17 mouse cellular contexts compared by ENCODE assay signal in genomic region chr7:19082171-19082570, GRCm38 (mm10). TPM values are rescaled to one million over a fixed set of nuclear protein-coding genes. Genes with fewer than 3 reads are reported as not detected.
DNase-seq lines count a peak whose midpoint lies in the region; ATAC-seq and TF ChIP-seq lines count a peak whose summit lies in the region.
"Had no signal": no experiment of that assay in that cellular context is flagged by ENCODE, and none has a peak within 500 bp of the region (broad histone marks: within the 10 kb centered on the region; RNA-seq: fewer than 3 reads in every experiment).

No protein-coding gene starts in this region.

- WGBS in intestine, embryonic 15.5 days = 90% methylated on average over 4 of the region's 4 CpGs
- 93% methylated on average over 4 of the region's 4 CpGs for WGBS in intestine, postnatal 0 days
- 87% methylated on average over 4 of the region's 4 CpGs for WGBS in lung, postnatal 0 days
- whole genome bisulfite sequencing in stomach, postnatal 0 days = 68% methylated on average over 4 of the region's 4 CpGs

- no peak for ATAC-seq in intestine, embryonic 15.5 days
- ATAC-seq in intestine, postnatal 0 days = no peak
- no peak for ATAC-seq in lung, postnatal 0 days
- ATAC-seq in stomach, postnatal 0 days (ENCODE audit: low FRiP score, low TSS enrichment) = no peak
- ATAC-seq: midbrain, embryonic 16.5 days had no signal

- H3K27me3 ChIP-seq in intestine, embryonic 15.5 days (replicated peaks) = no peaks in the 10 kb centered on the region
- no peaks in the 10 kb centered on the region for H3K27me3 ChIP-seq in intestine, postnatal 0 days (replicated peaks; ENCODE audit: control insufficient read depth, insufficient read depth, low read length)
- H3K27me3 ChIP-seq in lung, postnatal 0 days (replicated peaks; ENCODE audit: insufficient read depth, low read length) = no peaks in the 10 kb centered on the region
- H3K27me3 ChIP-seq in stomach, postnatal 0 days (ENCODE audit: control insufficient read depth, insufficient read depth, low read length) = no peaks in the 10 kb centered on the region

- no peak overlapping the region for H3K9ac ChIP-seq in intestine, embryonic 15.5 days
- no peak overlapping the region for H3K9ac ChIP-seq in intestine, postnatal 0 days (ENCODE audit: low read depth, low read length)
- H3K9ac ChIP-seq in lung, postnatal 0 days (replicated peaks; ENCODE audit: low read depth) = no peak overlapping the region
- no peak overlapping the region for H3K9ac ChIP-seq in stomach, postnatal 0 days (ENCODE audit: low read length)

- no peak for TF ChIP-seq EP300 in lung, postnatal 0 days (IDR thresholded peaks at IDR 0.05)
- no peak for TF ChIP-seq EP300 in stomach, postnatal 0 days (optimal IDR thresholded peaks at IDR 0.05)

- H3K4me3 ChIP-seq in intestine, embryonic 15.5 days (replicated peaks) = no peak overlapping the region
- no peak overlapping the region for H3K4me3 ChIP-seq in intestine, postnatal 0 days (ENCODE audit: low read depth, low read length)
- no peak overlapping the region for H3K4me3 ChIP-seq in lung, postnatal 0 days (ENCODE audit: low read depth, low read length)
- H3K4me3 ChIP-seq in stomach, postnatal 0 days (ENCODE audit: low read depth, low read length) = no peak overlapping the region
- H3K4me3 ChIP-seq: erythroblast, embryonic 14.5 days had no signal

- no peaks in the 10 kb centered on the region for H3K9me3 ChIP-seq in intestine, embryonic 15.5 days
- H3K9me3 ChIP-seq in intestine, postnatal 0 days (ENCODE audit: control insufficient read depth) = no peaks in the 10 kb centered on the region
- H3K9me3 ChIP-seq in lung, postnatal 0 days (ENCODE audit: low read length) = no peaks in the 10 kb centered on the region
- no peaks in the 10 kb centered on the region for H3K9me3 ChIP-seq in stomach, postnatal 0 days (ENCODE audit: control insufficient read depth, low read length)

- peaks cover 60% of the 10 kb centered on the region for H3K4me1 ChIP-seq in intestine, embryonic 15.5 days (replicated peaks)
- H3K4me1 ChIP-seq in intestine, postnatal 0 days (replicated peaks; ENCODE audit: control insufficient read depth, insufficient read depth, low read length) = no peaks in the 10 kb centered on the region
- peaks cover 21% of the 10 kb centered on the region for H3K4me1 ChIP-seq in lung, postnatal 0 days (ENCODE audit: insufficient read depth, low read depth, low read length)
- H3K4me1 ChIP-seq in stomach, postnatal 0 days (replicated peaks; ENCODE audit: control insufficient read depth, insufficient read depth) = peaks cover 15% of the 10 kb centered on the region

- intact Hi-C loops in gastrocnemius, postnatal 36 days (cut with DNase I) = no loop called here

- TF ChIP-seq CTCF in intestine, postnatal 0 days (IDR thresholded peaks at IDR 0.05; ENCODE audit: low read depth) = no peak
- TF ChIP-seq CTCF in lung, postnatal 0 days (IDR thresholded peaks at IDR 0.05) = no peak
- TF ChIP-seq CTCF in stomach, postnatal 0 days (IDR thresholded peaks at IDR 0.05; ENCODE audit: low read depth) = no peak

- no peak overlapping the region for H3K4me2 ChIP-seq in intestine, embryonic 15.5 days (replicated peaks)
- H3K4me2 ChIP-seq in intestine, postnatal 0 days (replicated peaks; ENCODE audit: low read depth) = no peak overlapping the region
- no peak overlapping the region for H3K4me2 ChIP-seq in lung, postnatal 0 days (replicated peaks; ENCODE audit: low read depth, low read length)
- no peak overlapping the region for H3K4me2 ChIP-seq in stomach, postnatal 0 days (replicated peaks; ENCODE audit: low read depth)

- H3K36me3 ChIP-seq in intestine, embryonic 15.5 days = peaks cover 32% of the 10 kb centered on the region
- peaks cover 35% of the 10 kb centered on the region for H3K36me3 ChIP-seq in intestine, postnatal 0 days (ENCODE audit: control insufficient read depth, insufficient read depth)
- H3K36me3 ChIP-seq in lung, postnatal 0 days (ENCODE audit: insufficient read depth, low read length) = peaks cover 22% of the 10 kb centered on the region; the same call in 1 of the 2 replicates
- H3K36me3 ChIP-seq in stomach, postnatal 0 days (ENCODE audit: control insufficient read depth, insufficient read depth, low read length) = peaks cover 23% of the 10 kb centered on the region

- H3K27ac ChIP-seq in intestine, embryonic 15.5 days = peak overlapping the region; percentile 1; the same call in 1 of the 2 replicates
- no peak overlapping the region for H3K27ac ChIP-seq in intestine, postnatal 0 days (ENCODE audit: low read depth, low read length)
- H3K27ac ChIP-seq in lung, postnatal 0 days (ENCODE audit: low read length) = 0 out of 2 replicates have a peak overlapping the region, but pooled peaks have one; percentile 27
- H3K27ac ChIP-seq in stomach, postnatal 0 days (replicated peaks) = peak overlapping the region; percentile 83

- DNase-seq in gastrocnemius, adult 18-20 months (ENCODE audit: low spot score) = peak; percentile 4
- DNase-seq in gastrocnemius, postnatal 36 days = no peak
- no peak for DNase-seq in lung, postnatal 0 days (ENCODE audit: low spot score)
- DNase-seq in lung, postnatal 36 days = no peak
- DNase-seq in stomach, postnatal 0 days (ENCODE audit: low spot score) = no peak
- DNase-seq in ovary, adult 18-20 months (ENCODE audit: low spot score) = no peak
- DNase-seq: kidney, adult 2 months; left cerebral cortex, postnatal 4 days; right cerebral cortex, adult 18-20 months had no signal

RNA-seq across cellular contexts. Expression of gene Dmpk, which starts 1.5 kb away (rescaled TPM):
- total RNA-seq in gastrocnemius, adult 18-20 months (2021) = 100 to 1,000 TPM; 232 to 265 TPM
- total RNA-seq in gastrocnemius, postnatal 36 days (2021) = 100 to 1,000 TPM; 272 to 309 TPM
- polyA plus RNA-seq in intestine, embryonic 15.5 days (2015; fragmentation: Nextera tagmentation; extraction: Ambion mirVana) = 52.2 and 53.7 TPM in 2 replicates
- 50.8 and 60.4 TPM in 2 replicates for polyA plus RNA-seq in intestine, postnatal 0 days (2015; fragmentation: Nextera tagmentation; extraction: Ambion mirVana)
- polyA plus RNA-seq in lung, postnatal 0 days (2015; fragmentation: Nextera tagmentation; extraction: Ambion mirVana) = 11.5 and 14.7 TPM in 2 replicates
- 91.3 and 103 TPM in 2 replicates for polyA plus RNA-seq in stomach, postnatal 0 days (2015; fragmentation: Nextera tagmentation; extraction: Ambion mirVana)

RNA-seq across cellular contexts. Expression of gene Dmwd, which starts 6.1 kb away (rescaled TPM):
- 10 to 100 TPM; 33.8 to 39.1 TPM for total RNA-seq in gastrocnemius, adult 18-20 months (2021)
- total RNA-seq in gastrocnemius, postnatal 36 days (2021) = 10 to 100 TPM; 21.6 to 26.1 TPM
- 11.0 and 13.4 TPM in 2 replicates for polyA plus RNA-seq in intestine, embryonic 15.5 days (2015; fragmentation: Nextera tagmentation; extraction: Ambion mirVana)
- polyA plus RNA-seq in intestine, postnatal 0 days (2015; fragmentation: Nextera tagmentation; extraction: Ambion mirVana) = 4.7 and 5.4 TPM in 2 replicates
- polyA plus RNA-seq in lung, postnatal 0 days (2015; fragmentation: Nextera tagmentation; extraction: Ambion mirVana) = 9.7 and 12.0 TPM in 2 replicates
- polyA plus RNA-seq in stomach, postnatal 0 days (2015; fragmentation: Nextera tagmentation; extraction: Ambion mirVana) = 4.5 and 7.0 TPM in 2 replicates

RNA-seq across cellular contexts. Expression of gene Six5, which starts 12.2 kb away (rescaled TPM):
- 1 to 10 TPM; 1.7 to 2.1 TPM for total RNA-seq in gastrocnemius, adult 18-20 months (2021)
- total RNA-seq in gastrocnemius, postnatal 36 days (2021) = 1 to 10 TPM; 1.2 to 1.5 TPM
- 8.7 and 8.8 TPM in 2 replicates for polyA plus RNA-seq in intestine, embryonic 15.5 days (2015; fragmentation: Nextera tagmentation; extraction: Ambion mirVana)
- 4.6 and 5.1 TPM in 2 replicates for polyA plus RNA-seq in intestine, postnatal 0 days (2015; fragmentation: Nextera tagmentation; extraction: Ambion mirVana)
- polyA plus RNA-seq in lung, postnatal 0 days (2015; fragmentation: Nextera tagmentation; extraction: Ambion mirVana) = 4.2 and 4.7 TPM in 2 replicates
- polyA plus RNA-seq in stomach, postnatal 0 days (2015; fragmentation: Nextera tagmentation; extraction: Ambion mirVana) = 6.1 and 7.7 TPM in 2 replicates

RNA-seq across cellular contexts. Expression of gene Rsph6a, which starts 27.7 kb away (rescaled TPM):
- total RNA-seq in gastrocnemius, adult 18-20 months (2021) = not detected
- total RNA-seq in gastrocnemius, postnatal 36 days (2021) = not detected
- polyA plus RNA-seq in intestine, embryonic 15.5 days (2015; fragmentation: Nextera tagmentation; extraction: Ambion mirVana) = not detected in 2 replicates
- polyA plus RNA-seq in intestine, postnatal 0 days (2015; fragmentation: Nextera tagmentation; extraction: Ambion mirVana) = not detected in 2 replicates
- not detected in 2 replicates for polyA plus RNA-seq in lung, postnatal 0 days (2015; fragmentation: Nextera tagmentation; extraction: Ambion mirVana)
- not detected in 2 replicates for polyA plus RNA-seq in stomach, postnatal 0 days (2015; fragmentation: Nextera tagmentation; extraction: Ambion mirVana)
- total RNA-seq: adrenal gland, postnatal 36 days; common myeloid progenitor, adult 5-6 weeks; hematopoietic stem cell, adult 5-6 weeks had no signal
- polyA plus RNA-seq: erythroblast, embryonic 14.5 days; neural tube, embryonic 14.5 days had no signal

RNA-seq across cellular contexts. Expression of gene Gm4969, which starts 36.0 kb away (rescaled TPM):
- total RNA-seq in gastrocnemius, adult 18-20 months (2021) = not detected
- total RNA-seq in gastrocnemius, postnatal 36 days (2021) = not detected
- 1.8 and 2.3 TPM in 2 replicates for polyA plus RNA-seq in intestine, embryonic 15.5 days (2015; fragmentation: Nextera tagmentation; extraction: Ambion mirVana)
- 0.38 and 0.39 TPM in 2 replicates for polyA plus RNA-seq in intestine, postnatal 0 days (2015; fragmentation: Nextera tagmentation; extraction: Ambion mirVana)
- polyA plus RNA-seq in lung, postnatal 0 days (2015; fragmentation: Nextera tagmentation; extraction: Ambion mirVana) = 0.20 and 0.23 TPM in 2 replicates
- polyA plus RNA-seq in stomach, postnatal 0 days (2015; fragmentation: Nextera tagmentation; extraction: Ambion mirVana) = 0.72 and 0.76 TPM in 2 replicates
- total RNA-seq: adrenal gland, postnatal 36 days had no signal
- polyA plus RNA-seq: erythroblast, embryonic 14.5 days had no signal
